Mouse (Mus musculus) ES-Bruce4 (cell line): ENCODE data around the gene Ece1. TPM values are rescaled to one million over a fixed set of nuclear protein-coding genes. Genes with fewer than 3 reads are reported as not detected.

Experiments
- H3K27ac ChIP-seq: 2 replicates; pipeline ENCODE4 v1.5.1; 2012; ENCODE audit warnings: low read length, inconsistent platforms; ENCODE audit not compliant: insufficient read depth
- H3K27me3 ChIP-seq: 2 replicates; pipeline ENCODE4 v1.6.1; 2012; ENCODE audit warnings: mild to moderate bottlenecking, low read length, inconsistent platforms; ENCODE audit not compliant: control insufficient read depth, poor library complexity, insufficient read depth, severe bottlenecking
- H3K36me3 ChIP-seq: 2 replicates; pipeline ENCODE4 v1.6.1; 2012; ENCODE audit warnings: inconsistent platforms, mild to moderate bottlenecking, low read length, moderate library complexity; ENCODE audit not compliant: control insufficient read depth, poor library complexity, insufficient read depth, severe bottlenecking
- H3K4me1 ChIP-seq: one replicate; pipeline ENCODE4 v1.8.1; 2011; ENCODE audit warnings: low read length; ENCODE audit not compliant: control insufficient read depth, insufficient read depth
- H3K4me3 ChIP-seq: 2 replicates; pipeline ENCODE4 v1.5.1; 2011; ENCODE audit warnings: low read depth, mild to moderate bottlenecking, low read length
- H3K9ac ChIP-seq: 2 replicates; pipeline ENCODE4 v1.6.1; 2012; ENCODE audit warnings: low read depth, mild to moderate bottlenecking, inconsistent platforms; ENCODE audit not compliant: poor library complexity, severe bottlenecking
- H3K9me3 ChIP-seq: replicated peaks from 2 replicates; pipeline ENCODE4 v1.6.1; 2012; ENCODE audit warnings: mild to moderate bottlenecking, low read length, inconsistent platforms; ENCODE audit not compliant: control insufficient read depth, poor library complexity, insufficient read depth, severe bottlenecking
- CTCF ChIP-seq: IDR thresholded peaks from one replicate; pipeline ENCODE4 v1.8.1; 2011; ENCODE audit warnings: low read depth, low read length
- EP300 ChIP-seq: IDR thresholded peaks from 2 replicates; pipeline ENCODE4 v1.6.1; 2011; ENCODE audit warnings: low read depth, low read length; ENCODE audit not compliant: insufficient read depth
- POLR2A ChIP-seq: IDR thresholded peaks from one replicate; pipeline ENCODE4 v1.8.1; 2011; ENCODE audit warnings: low read length; ENCODE audit not compliant: insufficient read depth
- polyA plus RNA-seq: library from polyadenylated mRNA; stranded (reverse); fragments of >200 nt; gene quantifications from 2 replicates; pipeline ENCODE4 v1.2.4, GENCODE M21; 2011; ENCODE audit warnings: low read depth; ENCODE audit not compliant: missing spikeins, insufficient read depth, insufficient read length

Gene Ece1
- polyA plus RNA-seq, 1 experiment: 28.3 TPM

- TF ChIP-seq CTCF (peak; percentile 26), EP300 (no peak)
- Histone ChIP-seq H3K27ac (no peak overlapping the region), H3K4me3 (no peak overlapping the region), H3K9me3 (no peaks in the 10 kb centered on the region), H3K4me1 (no peaks in the 10 kb centered on the region), H3K9ac (no peak overlapping the region), H3K36me3 (peaks cover 3% of the 10 kb centered on the region; the same call in 1 of the 2 replicates), H3K27me3 (no peaks in the 10 kb centered on the region)
Measured at GRCm38 (mm10) chr4:137954926-137955396, 92.9 kb downstream of the Ece1 start.

- H3K4me1 ChIP-seq: no peaks in the 10 kb centered on the region
- H3K9ac ChIP-seq: no peak overlapping the region
- no peaks in the 10 kb centered on the region for H3K9me3 ChIP-seq
- H3K27ac ChIP-seq: no peak overlapping the region
- H3K36me3 ChIP-seq: peaks cover 3% of the 10 kb centered on the region; the same call in 1 of the 2 replicates
- no peaks in the 10 kb centered on the region for H3K27me3 ChIP-seq
- TF ChIP-seq CTCF (no peak), POLR2A (no peak), EP300 (no peak)
- H3K4me3 ChIP-seq: no peak overlapping the region
Measured at GRCm38 (mm10) chr4:137956260-137956659, 94.2 kb downstream of the Ece1 start.

GRCm38 (mm10) chr4:137959889-137960665 lies 98.0 kb downstream of the Ece1 start:
- no peak overlapping the region for H3K9ac ChIP-seq
- TF ChIP-seq POLR2A (no peak), CTCF (peak; percentile 27)
- no peak overlapping the region for H3K27ac ChIP-seq
- H3K9me3 ChIP-seq: no peaks in the 10 kb centered on the region
- H3K4me3 ChIP-seq: no peak overlapping the region
- H3K27me3 ChIP-seq: no peaks in the 10 kb centered on the region
- H3K4me1 ChIP-seq: no peaks in the 10 kb centered on the region
- H3K36me3 ChIP-seq: peaks cover 3% of the 10 kb centered on the region; the same call in 1 of the 2 replicates

GRCm38 (mm10) chr4:137960757-137961156 lies 98.7 kb downstream of the Ece1 start:
- Histone ChIP-seq H3K36me3 (peaks cover 3% of the 10 kb centered on the region; the same call in 1 of the 2 replicates), H3K9me3 (no peaks in the 10 kb centered on the region)

GRCm38 (mm10) chr4:137962643-137963350 lies 100.8 kb downstream of the Ece1 start:
- no peak for TF ChIP-seq POLR2A
- TF ChIP-seq CTCF: no peak
- no peak for TF ChIP-seq EP300
- Histone ChIP-seq H3K9ac (no peak overlapping the region), H3K27ac (no peak overlapping the region), H3K4me1 (no peaks in the 10 kb centered on the region), H3K4me3 (no peak overlapping the region), H3K9me3 (no peaks in the 10 kb centered on the region), H3K36me3 (peaks cover 3% of the 10 kb centered on the region; the same call in 1 of the 2 replicates), H3K27me3 (no peaks in the 10 kb centered on the region)

More at GRCm38 (mm10) chr4:137960757-137961156, 98.7 kb downstream of the Ece1 start:
- H3K4me1 ChIP-seq: no peaks in the 10 kb centered on the region
- H3K27me3 ChIP-seq: no peaks in the 10 kb centered on the region
- H3K4me3 ChIP-seq: no peak overlapping the region
- TF ChIP-seq CTCF: no peak
- no peak for TF ChIP-seq EP300
- TF ChIP-seq POLR2A: no peak
- no peak overlapping the region for H3K9ac ChIP-seq
- H3K27ac ChIP-seq: no peak overlapping the region

GRCm38 (mm10) chr4:137963431-137963830 lies 101.4 kb downstream of the Ece1 start:
- H3K27ac ChIP-seq: no peak overlapping the region
- H3K9ac ChIP-seq: no peak overlapping the region
- no peaks in the 10 kb centered on the region for H3K27me3 ChIP-seq
- TF ChIP-seq POLR2A (no peak), CTCF (no peak), EP300 (no peak)
- peaks cover 3% of the 10 kb centered on the region; the same call in 1 of the 2 replicates for H3K36me3 ChIP-seq
- H3K9me3 ChIP-seq: no peaks in the 10 kb centered on the region
- no peak overlapping the region for H3K4me3 ChIP-seq
- no peaks in the 10 kb centered on the region for H3K4me1 ChIP-seq
